Comparison of ENCODE assay signal across 8 mouse cellular contexts in the genomic region with DNA sequence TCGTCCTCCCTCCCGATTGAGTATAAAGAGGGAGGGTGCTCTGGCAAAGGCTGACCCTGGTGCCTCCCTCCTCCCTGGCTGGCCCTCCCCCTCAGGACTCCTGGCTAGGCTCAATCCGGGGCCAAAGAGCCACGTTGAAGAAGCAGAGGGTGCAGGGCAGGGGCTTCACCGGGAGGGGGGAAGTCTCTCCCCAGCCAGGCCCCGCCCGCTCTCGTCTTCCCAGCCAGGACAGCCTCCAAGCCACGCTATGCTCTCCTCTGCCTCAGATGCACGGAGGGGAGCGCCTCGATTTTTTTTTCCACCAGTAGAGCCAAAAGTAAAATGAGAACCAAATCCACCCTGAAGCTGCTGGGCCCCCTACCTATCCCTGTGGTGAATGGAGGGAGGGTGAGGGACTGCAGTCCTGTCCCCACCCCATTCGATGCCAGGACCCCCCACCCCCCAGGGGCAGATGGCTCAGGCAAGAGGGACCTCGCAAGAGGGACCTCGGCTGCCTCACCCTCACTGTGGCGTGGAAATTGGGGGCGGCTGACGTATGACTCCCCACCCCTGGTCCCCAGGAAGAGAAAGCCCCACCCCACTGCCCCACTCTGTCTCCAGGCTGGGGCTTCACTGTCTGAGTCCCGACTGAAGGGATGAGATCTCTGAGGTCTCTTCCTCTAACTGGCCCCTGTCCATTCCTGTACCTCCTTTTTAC. TPM values are rescaled to one million over a fixed set of nuclear protein-coding genes. Genes with fewer than 3 reads are reported as not detected.
DNase-seq lines count a peak whose midpoint lies in the region; ATAC-seq and TF ChIP-seq lines count a peak whose summit lies in the region.

No protein-coding gene starts in this region.

- TF ChIP-seq CTCF in kidney, postnatal 0 days (IDR thresholded peaks at IDR 0.05; ENCODE audit: low read depth), result no peak
- TF ChIP-seq CTCF in cerebellum, adult 2 months (IDR thresholded peaks at IDR 0.05; ENCODE audit: borderline replicate concordance, insufficient read depth, low read depth, low read length), result no peak

- H3K4me3 ChIP-seq in kidney, postnatal 0 days (replicated peaks; ENCODE audit: low read depth, low read length), result no peak overlapping the region; the same call in 1 of the 2 replicates
- no peak overlapping the region for H3K4me3 ChIP-seq in forebrain, embryonic 13.5 days
- no peak overlapping the region for H3K4me3 ChIP-seq in intestine, embryonic 15.5 days (replicated peaks)
- H3K4me3 ChIP-seq in stomach, embryonic 14.5 days (ENCODE audit: low read depth, low read length), result peak overlapping the region; percentile 11; the same call in 1 of the 2 replicates
- H3K4me3 ChIP-seq in cerebellum, adult 2 months (replicated peaks; ENCODE audit: insufficient read depth, low read depth, low read length), result no peak overlapping the region

- peaks cover 4% of the 10 kb centered on the region; the same call in 1 of the 2 replicates for H3K27me3 ChIP-seq in kidney, postnatal 0 days (ENCODE audit: insufficient read depth, low read length)
- H3K27me3 ChIP-seq in forebrain, embryonic 13.5 days, result peaks cover 58% of the 10 kb centered on the region
- H3K27me3 ChIP-seq in intestine, embryonic 15.5 days (replicated peaks), result peaks cover 8% of the 10 kb centered on the region
- 0 out of 2 replicates have a peak, but pooled peaks cover 4% of the 10 kb centered on the region for H3K27me3 ChIP-seq in stomach, embryonic 14.5 days (ENCODE audit: control insufficient read depth, insufficient read depth, low read length)
- no peaks in the 10 kb centered on the region; the same call in 1 of the 2 replicates for H3K27me3 ChIP-seq in cerebellum, adult 2 months (ENCODE audit: control insufficient read depth, insufficient read depth, low read length)

- H3K9ac ChIP-seq in kidney, postnatal 0 days (ENCODE audit: low read depth, low read length), result 0 out of 2 replicates have a peak overlapping the region, but pooled peaks have one; percentile 23
- H3K9ac ChIP-seq in forebrain, embryonic 13.5 days, result 0 out of 2 replicates have a peak overlapping the region, but pooled peaks have one; percentile 10
- H3K9ac ChIP-seq in intestine, embryonic 15.5 days, result peak overlapping the region; percentile 29
- 0 out of 2 replicates have a peak overlapping the region, but pooled peaks have one; percentile 25 for H3K9ac ChIP-seq in stomach, embryonic 14.5 days (replicated peaks; ENCODE audit: low read depth, low read length)

- ATAC-seq in kidney, postnatal 0 days (replicated peaks; ENCODE audit: low FRiP score, low read depth), result peak; percentile 58
- ATAC-seq in forebrain, embryonic 13.5 days, result no peak
- ATAC-seq in intestine, embryonic 15.5 days, result peak; percentile 80
- ATAC-seq in stomach, embryonic 14.5 days (ENCODE audit: insufficient number of reproducible peaks, insufficient read depth, low FRiP score, low read depth), result peak; percentile 75
- no peak for ATAC-seq in inflammation-experienced regulatory T-cells, adult 6 months
- ATAC-seq in megakaryocyte progenitor cell, adult 5-6 weeks (replicated peaks; ENCODE audit: poor library complexity), result no peak

- DNase-seq in kidney, postnatal 0 days (ENCODE audit: low spot score), result peak; percentile 76
- no peak for DNase-seq in kidney, adult 11 months
- DNase-seq in cerebellum, adult 2 months, result no peak

- 5% methylated on average over 19 of the region's 19 CpGs for WGBS in kidney, postnatal 0 days
- WGBS in forebrain, embryonic 13.5 days, result 5% methylated on average over 16 of the region's 19 CpGs
- 3% methylated on average over 18 of the region's 19 CpGs for WGBS in intestine, embryonic 15.5 days
- WGBS in stomach, embryonic 14.5 days, result 3% methylated on average over 19 of the region's 19 CpGs
- 6% methylated on average over 19 of the region's 19 CpGs for WGBS in cerebellum, adult 2 months

- peak overlapping the region; percentile 83 for H3K27ac ChIP-seq in kidney, postnatal 0 days
- no peak overlapping the region for H3K27ac ChIP-seq in forebrain, embryonic 13.5 days
- H3K27ac ChIP-seq in intestine, embryonic 15.5 days, result peak overlapping the region; percentile 95
- peak overlapping the region; percentile 99 for H3K27ac ChIP-seq in stomach, embryonic 14.5 days (ENCODE audit: low read length)
- no peak overlapping the region for H3K27ac ChIP-seq in cerebellum, adult 2 months (ENCODE audit: insufficient read depth, low read length)

- H3K4me1 ChIP-seq in kidney, postnatal 0 days (replicated peaks; ENCODE audit: insufficient read depth, low read length), result peaks cover 14% of the 10 kb centered on the region; the same call in 1 of the 2 replicates
- H3K4me1 ChIP-seq in forebrain, embryonic 13.5 days, result peaks cover 18% of the 10 kb centered on the region
- peaks cover 26% of the 10 kb centered on the region for H3K4me1 ChIP-seq in intestine, embryonic 15.5 days (replicated peaks)
- peaks cover 17% of the 10 kb centered on the region; the same call in 1 of the 2 replicates for H3K4me1 ChIP-seq in stomach, embryonic 14.5 days (ENCODE audit: control insufficient read depth, insufficient read depth, low read length)
- H3K4me1 ChIP-seq in cerebellum, adult 2 months (ENCODE audit: control insufficient read depth, insufficient read depth, low read length), result no peaks in the 10 kb centered on the region

- TF ChIP-seq POLR2A in cerebellum, adult 2 months (IDR thresholded peaks at IDR 0.05; ENCODE audit: borderline replicate concordance, insufficient read depth, low read length), result no peak

- H3K4me2 ChIP-seq in kidney, postnatal 0 days (ENCODE audit: low read length), result peak overlapping the region; percentile 48
- H3K4me2 ChIP-seq in forebrain, embryonic 13.5 days, result peak overlapping the region; percentile 32
- H3K4me2 ChIP-seq in intestine, embryonic 15.5 days (replicated peaks), result peak overlapping the region; percentile 49
- H3K4me2 ChIP-seq in stomach, embryonic 14.5 days (replicated peaks; ENCODE audit: low read depth, low read length), result peak overlapping the region; percentile 42

- no peaks in the 10 kb centered on the region for H3K36me3 ChIP-seq in kidney, postnatal 0 days (ENCODE audit: insufficient read depth, low read length)
- no peaks in the 10 kb centered on the region for H3K36me3 ChIP-seq in forebrain, embryonic 13.5 days (ENCODE audit: poor library complexity, severe bottlenecking)
- H3K36me3 ChIP-seq in intestine, embryonic 15.5 days, result no peaks in the 10 kb centered on the region
- no peaks in the 10 kb centered on the region for H3K36me3 ChIP-seq in stomach, embryonic 14.5 days (ENCODE audit: control insufficient read depth, insufficient read depth, low read length)

- H3K9me3 ChIP-seq in kidney, postnatal 0 days (replicated peaks; ENCODE audit: low read length), result no peaks in the 10 kb centered on the region
- H3K9me3 ChIP-seq in forebrain, embryonic 13.5 days (replicated peaks), result no peaks in the 10 kb centered on the region
- H3K9me3 ChIP-seq in intestine, embryonic 15.5 days, result no peaks in the 10 kb centered on the region
- no peaks in the 10 kb centered on the region for H3K9me3 ChIP-seq in stomach, embryonic 14.5 days (ENCODE audit: control insufficient read depth, low read depth, low read length)

RNA-seq across cellular contexts. Expression of a gene that starts 53.2 kb away (rescaled TPM):
- 353 and 441 TPM in 2 replicates for polyA plus RNA-seq in kidney, postnatal 0 days (2015; fragmentation: Nextera tagmentation; extraction: Ambion mirVana)
- 29.9 and 31.5 TPM in 2 replicates for polyA plus RNA-seq in forebrain, embryonic 13.5 days (2015; fragmentation: Nextera tagmentation; extraction: Ambion mirVana)
- 984 and 1,087 TPM in 2 replicates for polyA plus RNA-seq in intestine, embryonic 15.5 days (2015; fragmentation: Nextera tagmentation; extraction: Ambion mirVana)
- polyA plus RNA-seq in stomach, embryonic 14.5 days (2014; fragmentation: Nextera tagmentation; extraction: Ambion mirVana), result 1,157 and 1,247 TPM in 2 replicates
- under 1 TPM; 0.13 to 0.62 (median 0.15) TPM for polyA plus RNA-seq in inflammation-experienced regulatory T-cells, adult 6 months (2017; shearing (Covaris generic))
- total RNA-seq in megakaryocyte progenitor cell, adult 5-6 weeks (2015), result not detected in 2 replicates
- total RNA-seq in megakaryocyte progenitor cell, adult 5-6 weeks (2017), result 0.07 TPM in 1 of 2 replicates, not detected in the other
- polyA plus RNA-seq in cerebellum, adult 2 months (2012; rRNA removed), result 4.5 and 5.5 TPM in 2 replicates

Comparison
In these comparisons a context has a peak if more than half of its experiments do, and no peak if none do; other contexts are left out.
1. ATAC-seq: peak in kidney, postnatal 0 days (single experiment), intestine, embryonic 15.5 days (single experiment) and stomach, embryonic 14.5 days (single experiment); none in forebrain, embryonic 13.5 days (single experiment), inflammation-experienced regulatory T-cells, adult 6 months (single experiment) and megakaryocyte progenitor cell, adult 5-6 weeks (single experiment).
2. H3K27ac ChIP-seq: peak in kidney, postnatal 0 days (single experiment), intestine, embryonic 15.5 days (single experiment) and stomach, embryonic 14.5 days (single experiment); none in forebrain, embryonic 13.5 days (single experiment) and cerebellum, adult 2 months (single experiment).
3. RNA of a gene that starts 53.2 kb away (polyA plus RNA-seq): 1,157 to 1,247 TPM in stomach, embryonic 14.5 days, 984 to 1,087 TPM in intestine, embryonic 15.5 days and 353 to 441 TPM in kidney, postnatal 0 days; 29.9 to 31.5 TPM in forebrain, embryonic 13.5 days, 4.5 to 5.5 TPM in cerebellum, adult 2 months and 0.13 to 0.62 TPM in inflammation-experienced regulatory T-cells, adult 6 months; every median in the first group is over 10 times any median in the second.
4. Peak in every context shown above with its lines, with median percentiles within 50 percentile points of each other: H3K4me2 ChIP-seq and H3K9ac ChIP-seq.